Mouse (Mus musculus) CD4-positive helper T cell, adult 2 months (primary cell): ENCODE data around the gene Lcn3.
"Not testable (repeated sequence)": the region's sequence is repeated elsewhere in the genome, so short reads cannot be mapped to it uniquely, and the experiment has no call there.

Experiments used
- DNase-seq: peaks from one replicate; pipeline ENCODE4 v3.0.0-alpha.2; 2012; ENCODE audit warnings: low read depth, missing footprints, low spot score

Gene Lcn3

DNA sequence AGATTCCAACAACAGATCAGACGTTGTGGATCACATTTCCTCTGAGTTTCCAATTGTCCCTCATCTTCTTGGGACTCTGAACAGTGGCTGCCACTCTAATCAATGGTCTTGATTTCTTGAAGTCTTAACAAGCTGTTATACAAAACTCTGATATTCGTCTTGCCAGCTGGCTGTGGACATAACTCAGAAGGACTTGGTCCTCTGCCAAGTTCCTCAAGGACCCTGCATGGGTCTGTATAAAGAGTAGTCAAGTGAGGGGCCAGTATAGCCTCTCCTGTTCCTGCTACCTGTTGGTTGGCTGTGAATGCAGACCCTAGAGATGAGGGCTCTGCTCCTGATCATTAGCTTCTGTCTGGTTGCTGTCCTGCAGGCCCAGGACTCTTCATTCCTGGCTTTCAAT, at the start of gene Lcn3:
Gene Lcn3 (plus strand): TSS at position 301 of the 400 bp plus-strand sequence.
- DNase-seq: no peak

DNA sequence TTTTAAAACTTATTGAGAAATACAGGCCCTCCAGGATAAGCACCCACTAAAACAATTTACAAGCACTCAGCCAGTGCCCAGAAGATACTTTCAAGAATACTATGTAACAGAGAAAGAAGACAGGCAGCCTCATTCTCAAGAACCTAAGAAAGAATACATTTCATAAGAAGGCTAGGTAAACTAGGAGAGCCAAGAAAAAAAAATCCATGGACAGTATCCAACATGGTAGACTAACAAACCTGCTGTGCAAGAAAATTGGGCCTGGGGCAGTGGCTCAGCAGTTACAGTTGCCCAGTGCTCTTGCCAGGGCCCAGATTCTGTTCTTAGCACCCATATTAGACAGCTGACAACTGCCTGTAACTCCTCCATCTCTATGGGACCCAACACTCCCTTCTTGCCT, 48.1 kb upstream of the Lcn3 start:
- DNase-seq: no peak

DNA sequence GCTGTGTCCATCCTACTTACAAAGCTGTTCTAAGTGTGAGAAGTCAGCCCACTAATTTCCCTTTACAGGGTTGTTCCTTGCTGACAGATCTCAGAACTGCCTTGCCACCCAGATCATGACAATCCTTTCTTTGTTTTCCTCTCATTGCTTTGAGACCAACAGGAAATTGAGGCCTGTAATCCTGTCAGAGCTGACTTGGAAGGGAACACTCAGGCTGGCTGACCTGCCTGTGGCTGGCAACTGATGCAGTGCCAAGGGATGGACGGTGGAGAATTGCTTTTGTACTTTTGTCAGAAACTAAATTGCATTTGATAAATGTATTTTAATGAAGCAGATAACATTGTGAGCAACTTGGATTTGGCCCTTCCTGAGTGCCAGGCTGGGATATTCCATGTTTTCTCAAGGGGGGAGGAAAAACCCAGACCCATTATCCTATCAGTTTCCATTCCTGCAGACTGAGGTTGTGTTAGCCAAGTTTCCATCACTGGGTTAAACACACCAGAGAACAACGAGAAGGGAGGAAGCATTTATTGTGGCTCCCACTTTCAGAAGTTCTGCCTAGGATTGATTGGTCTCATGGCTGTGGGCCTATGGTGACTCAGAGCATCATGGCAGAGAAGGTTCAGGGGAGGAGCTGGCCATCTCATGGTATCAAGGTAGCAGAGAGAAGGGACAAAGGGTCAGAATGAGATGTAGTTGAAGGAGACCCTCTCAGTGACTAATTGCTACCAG, 32.0 kb upstream of the Lcn3 start:
- no peak for DNase-seq

DNA sequence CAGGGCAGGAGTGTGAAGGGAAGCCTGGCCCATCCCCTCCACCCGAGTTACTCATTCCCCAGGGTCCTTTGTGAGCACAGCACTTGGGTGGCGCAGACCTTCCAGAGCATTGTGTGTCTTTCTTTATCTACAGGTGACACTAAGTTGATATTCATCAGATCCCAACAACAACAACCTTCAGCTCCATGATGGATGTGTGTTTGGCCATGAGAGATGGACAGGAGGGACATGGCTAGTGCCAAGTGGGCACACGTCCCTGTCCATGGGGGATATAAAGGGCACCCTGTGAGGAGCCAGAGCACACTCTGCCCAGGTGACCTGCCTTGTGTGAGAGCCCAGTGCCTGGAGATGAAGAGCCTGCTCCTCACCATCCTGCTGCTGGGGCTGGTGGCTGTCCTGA, 28.7 kb upstream of the Lcn3 start, which contains the start of gene Obp2b:
Gene Obp2b (plus strand): TSS at position 301 of the 400 bp plus-strand sequence.
- not testable (repeated sequence) for DNase-seq

DNA sequence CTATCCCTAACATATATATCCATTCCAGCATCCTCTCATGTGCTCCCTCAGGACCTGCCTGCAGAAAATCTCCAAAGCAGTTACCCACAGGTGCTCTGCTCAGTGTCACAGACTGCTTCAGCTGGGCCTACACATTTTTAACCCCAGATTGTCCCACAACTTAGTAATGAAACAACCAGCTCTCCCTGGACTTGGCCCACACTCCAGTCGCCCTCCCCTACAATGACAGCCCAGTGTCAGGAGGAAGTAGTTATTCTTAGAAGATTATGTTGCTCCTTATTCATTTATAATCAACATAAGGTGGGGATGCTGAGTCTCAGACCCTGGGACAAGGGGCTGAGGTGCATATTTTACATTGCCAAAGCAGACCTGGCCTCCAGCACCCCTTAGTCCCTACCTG, 23.7 kb upstream of the Lcn3 start:
- peak; percentile 13 for DNase-seq

DNA sequence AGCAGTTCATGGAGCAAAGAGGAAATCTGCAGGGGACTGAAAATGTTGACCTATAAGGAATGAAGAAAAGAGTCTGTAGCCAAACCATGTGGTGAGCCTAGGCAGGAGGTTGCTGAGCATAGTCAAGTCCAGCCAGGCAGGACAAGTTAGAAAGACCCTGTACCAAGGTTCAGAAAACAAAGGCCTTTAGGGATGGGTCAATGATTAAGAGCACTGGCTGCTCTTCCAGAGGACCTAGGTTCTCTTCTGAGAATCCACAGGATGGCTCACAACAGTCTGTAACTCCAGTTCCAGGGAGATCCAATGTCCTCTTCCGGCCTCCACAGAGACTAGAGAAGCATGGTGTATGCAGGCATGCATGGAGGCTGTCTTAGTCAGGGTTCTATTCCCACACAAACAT, 11.2 kb upstream of the Lcn3 start:
- DNase-seq: no peak

DNA sequence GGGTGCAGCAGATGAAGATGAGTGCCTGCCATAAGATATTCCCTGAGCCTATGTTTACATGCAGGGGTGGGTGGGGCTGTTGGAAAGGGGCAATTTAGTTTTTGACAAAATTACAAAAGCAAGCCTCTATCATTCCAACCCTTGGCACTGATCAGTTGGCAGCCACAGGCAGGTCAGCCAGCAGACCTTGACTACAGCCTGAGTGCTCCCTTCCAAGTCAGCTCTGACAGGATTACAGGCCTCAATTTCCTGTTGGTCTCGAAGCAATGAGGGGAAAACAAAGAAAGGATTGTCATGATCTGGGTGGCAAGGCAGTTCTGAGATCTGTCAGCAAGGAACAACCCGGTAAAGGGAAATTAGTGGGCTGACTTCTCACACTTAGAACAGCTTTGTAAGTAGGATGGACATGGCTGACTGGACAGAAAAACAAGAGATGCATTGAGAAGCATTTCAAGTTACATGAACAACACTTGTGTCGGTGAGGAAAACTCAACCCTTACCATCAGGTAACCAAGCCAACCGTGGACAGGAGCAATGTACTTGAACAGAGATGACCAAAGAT, 7.2 kb upstream of the Lcn3 start:
- DNase-seq: no peak

DNA sequence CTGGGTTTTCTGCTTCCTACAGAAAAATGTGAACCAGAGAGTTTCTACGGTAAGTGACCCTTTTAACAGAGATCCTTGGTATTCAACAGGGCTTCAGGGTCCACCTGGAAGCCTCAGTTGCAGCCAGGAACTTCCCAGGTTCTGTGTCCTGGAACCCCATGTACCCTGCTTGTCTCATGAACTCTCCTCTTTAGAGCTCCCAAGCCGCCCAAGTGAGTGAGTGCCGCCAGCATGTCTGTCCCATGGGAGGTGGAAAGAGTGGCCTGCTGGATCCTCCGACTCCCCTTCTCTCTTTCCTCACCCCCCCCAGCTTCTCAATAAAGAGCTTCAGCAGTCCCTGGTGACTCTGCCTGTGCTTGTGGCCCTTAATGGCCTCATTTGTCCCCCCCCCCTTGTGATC, 2.4 kb downstream of the Lcn3 start:
- no peak for DNase-seq

DNA sequence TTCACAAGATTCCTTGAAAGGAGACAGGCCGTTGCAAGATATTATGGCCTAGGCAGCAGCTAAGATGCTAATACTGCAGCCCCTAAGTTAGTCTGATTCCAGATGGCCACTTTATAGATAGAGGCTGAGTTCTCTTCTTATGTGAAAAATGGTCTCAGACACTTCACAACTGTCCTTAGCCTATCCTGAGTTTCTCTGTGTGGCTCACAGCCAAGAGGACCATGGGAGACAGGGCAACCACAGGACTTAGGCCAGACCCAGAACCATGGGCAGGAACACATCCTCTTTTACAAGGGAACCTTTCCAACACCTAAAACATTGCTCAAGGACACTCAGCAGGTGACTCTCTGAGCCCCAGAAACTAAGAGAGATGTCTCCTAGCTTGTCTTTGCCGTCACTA, 8.1 kb downstream of the Lcn3 start:
- no peak for DNase-seq

DNA sequence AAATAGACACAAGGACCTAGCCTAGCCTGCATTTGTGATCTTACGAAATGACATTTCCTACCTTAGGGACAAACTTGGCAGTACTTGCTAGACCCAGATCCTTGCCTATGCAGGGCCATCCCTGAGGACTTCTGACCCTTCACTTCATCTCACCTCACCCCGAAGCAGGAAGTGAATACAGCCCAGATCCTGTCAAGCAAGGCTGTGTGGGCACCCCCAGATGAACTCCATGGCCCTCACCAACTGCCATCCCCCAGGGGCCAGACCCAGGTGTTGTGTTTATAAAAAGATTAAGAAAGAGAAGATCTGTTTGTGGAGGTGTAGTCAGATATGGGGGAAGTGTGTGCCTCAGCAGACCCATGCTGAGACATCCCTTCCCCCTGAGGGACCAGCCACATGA, 9.3 kb downstream of the Lcn3 start:
- no peak for DNase-seq

DNA sequence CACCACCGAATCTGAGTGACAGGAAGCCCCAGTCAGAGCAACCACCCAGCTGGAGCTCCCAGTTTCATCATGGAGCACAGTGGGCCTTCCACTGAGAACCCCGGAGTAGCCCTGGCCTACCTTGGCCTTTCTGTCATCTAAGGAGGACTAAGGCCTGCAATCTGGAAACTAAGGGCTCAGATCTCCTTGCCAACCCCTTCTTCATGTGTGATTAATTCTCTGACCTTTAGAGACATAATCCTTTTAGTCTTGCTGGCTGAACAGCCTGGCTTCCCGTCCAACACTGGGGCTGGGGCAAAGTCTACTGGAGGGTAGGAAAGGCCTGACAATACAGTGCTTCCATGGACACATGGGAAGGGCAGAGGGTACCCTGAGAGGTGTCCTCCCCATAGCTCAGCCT, 10.6 kb downstream of the Lcn3 start:
- DNase-seq: no peak

DNA sequence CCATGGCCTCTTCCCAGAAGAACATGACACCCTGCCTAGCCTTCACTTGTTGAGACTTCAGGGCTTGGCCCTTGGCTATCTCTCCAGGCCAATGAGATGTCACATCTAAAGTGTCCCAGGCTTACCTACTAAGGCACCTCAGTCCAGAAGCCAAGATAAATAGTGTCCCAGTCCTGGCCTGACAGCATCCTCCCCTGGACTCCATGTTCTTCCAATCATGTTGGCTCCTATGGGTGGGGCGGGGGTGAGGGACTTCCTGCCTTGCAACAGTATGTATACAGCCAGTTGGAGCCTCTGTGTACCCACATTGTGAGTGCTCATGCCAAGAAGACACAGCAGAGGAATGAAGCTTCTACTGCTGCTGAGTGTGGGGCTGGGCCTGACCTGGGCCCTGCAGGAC, 11.3 kb downstream of the Lcn3 start, which contains the start of gene Lcn11:
Gene Lcn11 (plus strand): TSS at position 301 of the 400 bp plus-strand sequence.
- DNase-seq: no peak

DNA sequence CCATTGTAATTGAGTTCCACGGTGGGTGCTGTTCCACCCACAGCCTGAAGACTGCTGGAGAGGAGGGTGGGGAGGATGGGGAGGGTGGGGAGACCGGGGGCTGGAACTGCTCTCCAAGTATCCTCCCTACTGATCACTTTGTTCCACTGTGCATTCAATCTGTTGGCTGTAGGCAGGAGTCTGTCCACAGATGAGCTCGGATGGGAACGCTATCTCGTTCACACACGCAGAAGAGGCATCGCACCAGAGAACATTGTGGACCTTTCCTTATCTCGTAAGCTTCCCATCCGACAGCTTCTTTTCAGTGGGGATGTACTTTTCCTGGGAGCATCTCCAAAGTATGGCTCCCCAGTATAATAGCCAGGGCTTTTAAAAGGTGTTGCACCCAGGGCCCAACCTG, 13.7 kb downstream of the Lcn3 start:
- DNase-seq: no peak

DNA sequence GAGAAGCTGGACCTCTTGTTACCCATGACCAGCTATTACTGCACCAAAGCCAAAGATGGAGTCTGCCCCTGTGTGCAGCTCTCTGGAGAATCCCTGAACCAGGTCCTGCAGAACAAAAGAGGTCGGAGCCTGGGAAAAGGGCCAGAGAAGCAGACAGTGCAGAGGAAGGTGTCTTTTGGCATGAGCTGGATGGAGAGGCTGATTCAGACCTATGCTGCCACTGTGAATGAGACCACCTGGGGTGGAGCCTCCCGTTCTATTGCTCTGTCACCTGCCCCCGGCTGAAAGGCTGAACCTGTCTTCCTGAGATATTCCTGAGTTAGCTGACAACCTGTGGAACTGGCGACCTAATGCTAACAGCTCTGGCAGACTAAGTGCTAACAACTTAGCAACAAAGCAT, 15.6 kb downstream of the Lcn3 start:
- DNase-seq: no peak

DNA sequence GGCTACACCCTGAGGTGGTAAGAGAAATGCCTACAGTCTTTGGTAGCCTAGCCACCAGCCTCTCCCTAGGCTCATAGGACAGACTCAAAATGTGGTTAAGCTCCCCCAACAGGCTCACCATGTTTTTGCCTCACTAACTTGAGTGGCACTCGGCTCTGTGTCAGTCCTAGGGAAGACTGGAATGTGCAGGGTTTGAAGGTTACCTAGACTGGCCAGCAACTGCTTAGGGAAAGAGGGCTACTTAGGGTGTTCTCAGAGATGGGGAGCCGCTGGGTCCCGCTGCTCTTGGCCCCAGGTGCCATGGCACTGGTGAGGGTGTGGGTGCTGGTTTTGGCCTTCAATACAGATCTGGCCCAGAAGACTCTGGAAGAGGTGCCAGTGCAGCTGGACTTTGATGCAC, 16.6 kb downstream of the Lcn3 start, which contains the start of gene Gm13539:
Gene Gm13539 (plus strand): TSS at position 301 of the 400 bp plus-strand sequence.
- no peak for DNase-seq

DNA sequence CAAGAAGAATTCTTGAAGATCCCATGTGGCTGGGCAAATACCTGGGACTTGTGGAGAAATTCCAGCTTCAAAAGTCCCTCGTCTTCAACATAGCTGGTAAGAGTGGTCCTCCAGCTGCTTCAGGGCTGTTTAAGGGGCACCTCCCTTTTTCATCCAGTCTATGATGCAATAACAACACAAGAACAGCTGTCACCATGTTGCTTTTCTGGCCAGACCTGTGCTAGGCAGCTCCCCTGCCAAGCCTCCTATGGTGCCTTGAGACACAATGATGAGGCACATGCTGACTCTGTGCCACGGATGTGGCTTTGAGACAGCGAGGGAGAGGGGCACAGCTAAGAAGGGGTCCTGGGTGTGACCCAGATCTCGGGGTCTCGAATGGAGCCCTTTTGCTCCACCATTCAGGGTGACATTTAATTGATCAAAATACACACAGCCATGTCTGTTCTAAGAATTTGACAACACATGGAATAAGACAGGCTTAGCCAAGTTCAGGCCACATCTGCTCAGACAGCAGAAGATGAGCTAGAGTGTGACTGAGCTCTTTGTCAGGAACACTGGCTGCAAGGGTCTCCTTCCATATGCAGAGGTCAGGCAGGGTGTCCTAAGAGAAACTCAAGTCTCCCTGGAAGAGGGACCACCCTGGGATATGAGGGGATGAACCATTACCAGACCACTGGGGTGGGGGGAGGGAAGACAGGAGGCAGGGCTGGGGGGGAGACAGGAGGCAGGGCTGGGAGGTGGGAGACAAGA, 20.4 kb downstream of the Lcn3 start:
- no peak for DNase-seq

DNA sequence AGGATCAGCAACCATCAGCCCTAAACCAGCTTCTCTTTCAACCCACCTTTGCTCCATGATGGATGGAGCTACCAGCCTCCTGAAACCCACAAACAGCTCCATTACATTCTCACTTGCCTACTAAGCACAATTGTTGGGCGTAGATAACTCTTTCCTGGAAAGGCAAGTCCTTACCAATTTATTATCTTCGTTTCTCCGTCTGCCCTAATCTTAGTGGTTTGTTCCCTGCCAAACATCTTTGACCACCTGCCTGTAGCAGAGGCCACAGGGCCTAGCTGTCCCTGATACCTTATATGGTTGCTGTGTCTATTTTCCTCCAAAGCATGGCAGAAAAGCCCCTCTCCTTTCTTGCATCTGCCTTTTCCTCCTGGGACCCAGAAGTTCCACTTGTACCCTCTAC, 23.7 kb downstream of the Lcn3 start:
- no peak for DNase-seq

DNA sequence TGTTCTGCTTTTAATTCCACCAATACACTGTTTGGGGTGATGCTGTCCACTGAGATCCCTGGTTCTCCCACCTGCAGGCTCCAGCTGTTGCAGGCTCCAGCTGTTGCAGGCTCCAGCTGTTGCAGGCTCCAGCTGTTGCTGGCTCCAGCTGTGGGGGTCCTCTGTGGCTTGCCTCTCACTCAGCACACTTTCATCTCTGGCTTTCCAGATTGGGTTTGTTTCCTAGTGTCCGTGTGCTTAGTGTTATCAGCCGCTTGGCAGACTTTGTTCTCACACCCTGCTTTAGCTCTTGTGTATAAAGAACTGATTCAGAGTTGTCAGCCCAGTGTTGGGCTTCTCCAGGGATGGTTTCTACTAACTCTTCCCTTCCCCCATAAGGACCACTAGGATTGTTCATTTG, 32.3 kb downstream of the Lcn3 start:
- DNase-seq: no peak

DNA sequence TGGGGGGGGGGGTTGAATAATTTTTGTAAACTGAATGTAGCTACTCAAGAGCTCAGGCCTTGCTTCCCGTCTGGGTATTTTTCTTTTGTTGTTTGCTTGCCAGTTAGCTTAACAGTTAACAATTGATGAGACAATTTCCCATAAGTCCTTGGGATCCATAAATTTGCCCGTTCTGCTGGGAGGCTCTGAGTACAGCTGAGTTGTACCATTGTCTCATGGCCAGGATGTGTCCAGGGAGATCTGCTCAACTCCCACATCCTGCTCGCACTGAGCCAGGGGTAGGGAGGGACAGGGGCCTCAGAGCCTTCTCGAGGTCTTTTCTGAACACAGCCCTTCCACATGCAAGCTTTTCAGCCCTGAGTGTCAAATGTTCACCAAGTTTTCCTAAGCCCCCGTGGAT, 32.7 kb downstream of the Lcn3 start:
- DNase-seq: no peak

DNA sequence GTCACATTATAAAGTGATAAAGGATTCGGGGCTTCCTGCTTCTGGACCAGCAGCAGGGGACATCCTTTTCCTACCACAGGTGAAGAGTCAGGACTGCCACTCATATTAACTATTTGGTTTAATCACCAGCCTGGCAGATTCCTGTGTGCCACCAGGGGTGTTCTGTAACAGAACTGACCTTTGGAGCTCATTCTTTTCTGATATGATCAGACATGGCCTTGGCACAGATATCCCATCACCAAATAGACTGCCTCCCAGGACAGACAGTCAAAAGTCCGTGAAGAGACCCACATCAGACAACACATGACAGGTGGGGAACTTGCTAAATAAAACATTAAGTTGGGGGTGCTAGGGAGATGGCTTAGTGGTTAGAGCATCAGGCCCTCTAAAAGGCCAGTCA, 46.3 kb downstream of the Lcn3 start:
- no peak for DNase-seq

DNA sequence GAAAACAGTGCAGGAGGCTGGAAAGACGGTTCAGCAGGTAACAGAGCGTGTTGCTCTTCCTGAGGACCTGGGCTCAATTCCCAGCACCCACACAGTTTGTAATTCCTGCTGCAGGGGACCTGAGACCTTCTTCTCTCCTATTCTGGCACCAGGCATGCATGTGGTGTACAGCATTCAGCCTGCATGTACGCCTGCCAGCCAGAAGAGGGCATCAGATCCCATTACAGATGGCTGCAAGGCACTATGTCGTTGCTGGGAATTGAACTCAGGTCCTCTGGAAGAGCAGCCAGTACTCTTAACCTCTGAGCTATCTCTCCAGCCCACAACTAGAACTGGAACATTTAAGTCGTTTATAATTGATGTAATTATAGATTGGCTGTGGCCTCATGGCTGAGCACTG, 48.0 kb downstream of the Lcn3 start:
- DNase-seq: no peak

DNA sequence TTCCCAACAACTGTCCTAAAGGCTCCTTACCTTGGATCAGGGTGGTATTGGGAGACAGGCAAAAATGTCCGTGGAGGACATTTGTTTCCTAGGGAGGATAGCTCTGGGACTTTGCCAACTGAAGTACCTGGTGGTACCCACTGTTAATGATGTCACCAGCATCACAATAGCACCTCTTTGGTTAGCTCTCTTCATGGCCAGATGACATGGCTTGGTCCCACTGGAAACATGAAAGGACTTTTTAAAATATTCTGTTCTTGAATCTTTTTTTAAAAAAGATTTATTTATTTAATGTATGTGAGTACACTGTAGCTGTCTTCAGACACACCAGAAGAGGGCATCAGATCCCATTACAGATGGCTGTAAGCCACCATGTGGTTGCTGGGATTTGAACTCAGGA, 50.4 kb downstream of the Lcn3 start, which contains the start of gene Glt6d1:
Gene Glt6d1 (minus strand): TSS at position 101 of the 400 bp plus-strand sequence.
- not testable (repeated sequence) for DNase-seq
